ENCODE assay signal across 1 mouse cellular context in the genomic region with DNA sequence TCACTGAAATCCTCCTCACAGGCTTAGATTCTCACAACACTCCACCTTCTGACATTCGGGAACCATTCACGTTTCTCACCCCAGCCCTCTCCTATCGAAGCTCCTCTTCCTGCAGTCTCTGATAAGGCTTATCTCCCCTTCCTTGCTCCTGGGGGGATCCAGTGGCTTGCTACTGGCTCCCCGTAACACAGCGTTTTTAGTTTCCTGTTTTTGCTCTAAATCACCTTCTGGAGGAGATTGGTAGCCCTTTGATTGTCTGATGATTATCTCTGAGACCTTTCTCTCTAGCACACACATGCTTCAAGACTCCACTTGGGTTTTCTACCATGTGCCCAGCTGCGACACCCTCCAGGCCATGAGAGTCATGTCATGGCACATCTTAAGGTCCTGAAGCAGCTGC.
TF ChIP-seq lines count a peak whose summit lies in the region.

No protein-coding gene starts in this region.

TF ChIP-seq in MEL, 35 proteins besides CTCF, POLR2A, EP300 and RAD21 (continued from another document):
- no peak for TF ChIP-seq GABPA (IDR thresholded peaks at IDR 0.05; ENCODE audit: low read depth, low read length)
- no peak for TF ChIP-seq SMC3 (IDR thresholded peaks at IDR 0.05; ENCODE audit: low read depth, low read length)
- TF ChIP-seq TCF12 (IDR thresholded peaks at IDR 0.05; ENCODE audit: low read depth, low read length): peak; percentile 96
- no peak for TF ChIP-seq MEF2A (IDR thresholded peaks at IDR 0.05; ENCODE audit: extremely low read depth, insufficient replicate concordance, low read depth, low read length, poor library complexity, severe bottlenecking)
- no peak for TF ChIP-seq E2F4 (IDR thresholded peaks at IDR 0.05; ENCODE audit: borderline replicate concordance, low read depth, low read length)
